Mouse (Mus musculus) ES-E14 (cell line): Measurements from ENCODE around the gene Crlf2.

Experiments
- HCFC1 ChIP-seq: IDR thresholded peaks from 2 replicates; pipeline ENCODE4 v1.6.1; 2012; ENCODE audit warnings: low read length, inconsistent platforms, borderline replicate concordance; ENCODE audit not compliant: insufficient read depth
- MAFK ChIP-seq: IDR thresholded peaks from 2 replicates; pipeline ENCODE4 v1.6.1; 2014; ENCODE audit warnings: mild to moderate bottlenecking, low read depth, low read length, inconsistent platforms; ENCODE audit not compliant: insufficient read depth
- ZNF384 ChIP-seq: IDR thresholded peaks from 2 replicates; pipeline ENCODE4 v1.6.1; 2012; ENCODE audit warnings: low read depth, low read length, inconsistent platforms

DNA sequence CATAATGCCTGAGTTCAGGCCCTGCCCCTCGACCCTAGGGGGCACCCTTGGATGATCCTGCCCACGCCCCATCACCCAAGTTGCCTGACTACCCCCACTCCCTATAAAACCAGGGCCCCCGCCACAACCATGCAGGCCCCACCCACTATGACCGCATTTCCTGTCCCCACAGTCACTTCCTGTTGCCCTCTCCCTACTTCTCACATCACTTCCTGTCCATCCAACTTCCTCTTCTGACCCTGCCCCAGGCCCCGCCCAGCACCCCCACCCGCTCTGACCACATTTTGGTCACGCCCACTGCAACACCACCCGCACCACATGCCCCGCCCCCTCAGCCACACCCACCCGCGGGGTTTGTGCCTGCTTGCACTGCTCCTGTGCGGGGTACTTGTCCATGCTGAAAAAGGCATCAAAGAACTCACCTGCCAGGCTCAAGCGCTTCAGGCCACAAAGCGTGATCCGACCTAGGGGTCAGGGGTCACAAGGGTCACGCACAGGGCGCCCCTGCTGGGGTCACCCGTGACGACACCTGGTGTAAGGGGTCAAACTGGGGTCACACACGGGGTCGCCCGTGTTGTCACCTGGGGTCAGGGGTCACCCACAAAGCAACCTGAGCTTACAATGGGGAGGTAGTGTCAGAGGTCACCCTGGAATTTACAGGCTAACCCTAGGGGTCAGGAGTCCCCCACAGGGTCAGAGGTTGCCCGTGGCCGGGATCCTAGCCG lies 7.6 kb downstream of the Crlf2 start:
- TF ChIP-seq MAFK = no peak
- TF ChIP-seq ZNF384 = no peak
- no peak for TF ChIP-seq HCFC1
